Mouse (Mus musculus): ENCODE results near the gene Klf3. TPM values are rescaled to one million over a fixed set of nuclear protein-coding genes. Genes with fewer than 3 reads are reported as not detected.
"Not testable (repeated sequence)": the region's sequence is repeated elsewhere in the genome, so short reads cannot be mapped to it uniquely, and the experiment has no call there.

The Klf3 gene
- total and polyA plus RNA-seq, 2 experiments from 2014 or later: 22.9 to 37.1 TPM

GRCm38 (mm10) chr5:64867551-64867950, 64.4 kb downstream of the Klf3 start:
- no peak overlapping the region for H3K9ac ChIP-seq (replicated peaks; ENCODE audit: low read length)
- DNase-seq (ENCODE audit: low spot score): no peak
- WGBS: 94% methylated on average over 5 of the region's 5 CpGs
- no peaks in the 10 kb centered on the region for H3K9me3 ChIP-seq (ENCODE audit: low read length)
- H3K36me3 ChIP-seq (ENCODE audit: insufficient read depth, low read length): no peaks in the 10 kb centered on the region
- ATAC-seq: no peak
- no peak overlapping the region for H3K27ac ChIP-seq
- H3K4me1 ChIP-seq (ENCODE audit: insufficient read depth, low read length): no peaks in the 10 kb centered on the region; the same call in 1 of the 2 replicates
- no peak for TF ChIP-seq CTCF (IDR thresholded peaks at IDR 0.05; ENCODE audit: low read depth)
- no peak overlapping the region for H3K4me3 ChIP-seq (ENCODE audit: low read length)
- no peaks in the 10 kb centered on the region for H3K27me3 ChIP-seq (ENCODE audit: insufficient read depth, low read length)
- no peak overlapping the region for H3K4me2 ChIP-seq (ENCODE audit: low read depth, low read length)

GRCm38 (mm10) chr5:64876086-64876830, 73.1 kb downstream of the Klf3 start:
- no peak for ATAC-seq

GRCm38 (mm10) chr5:64877235-64878026, 74.2 kb downstream of the Klf3 start:
- 15% methylated on average over 15 of the region's 15 CpGs for WGBS
- peak; percentile 61; the same call in 1 of the 2 replicates for ATAC-seq
- Histone ChIP-seq H3K4me3 (ENCODE audit: low read length) (no peak overlapping the region), H3K4me2 (ENCODE audit: low read depth, low read length) (no peak overlapping the region), H3K9ac (replicated peaks; ENCODE audit: low read length) (no peak overlapping the region), H3K9me3 (ENCODE audit: low read length) (no peaks in the 10 kb centered on the region), H3K4me1 (ENCODE audit: insufficient read depth, low read length) (no peaks in the 10 kb centered on the region; the same call in 1 of the 2 replicates), H3K36me3 (ENCODE audit: insufficient read depth, low read length) (no peaks in the 10 kb centered on the region), H3K27me3 (ENCODE audit: insufficient read depth, low read length) (no peaks in the 10 kb centered on the region), H3K27ac (peak overlapping the region; percentile 65)
- peak; percentile 44 for DNase-seq (ENCODE audit: low spot score)
- TF ChIP-seq CTCF (IDR thresholded peaks at IDR 0.05; ENCODE audit: low read depth): peak; percentile 46

More at GRCm38 (mm10) chr5:64876086-64876830, 73.1 kb downstream of the Klf3 start:
- Histone ChIP-seq H3K27ac (peak overlapping the region; percentile 36; the same call in 1 of the 2 replicates), H3K4me2 (ENCODE audit: low read depth, low read length) (no peak overlapping the region), H3K27me3 (ENCODE audit: insufficient read depth, low read length) (no peaks in the 10 kb centered on the region), H3K9me3 (ENCODE audit: low read length) (no peaks in the 10 kb centered on the region), H3K4me3 (ENCODE audit: low read length) (no peak overlapping the region), H3K36me3 (ENCODE audit: insufficient read depth, low read length) (no peaks in the 10 kb centered on the region), H3K9ac (replicated peaks; ENCODE audit: low read length) (no peak overlapping the region), H3K4me1 (ENCODE audit: insufficient read depth, low read length) (no peaks in the 10 kb centered on the region; the same call in 1 of the 2 replicates)
- 59% methylated on average over 12 of the region's 12 CpGs for WGBS
- TF ChIP-seq CTCF (IDR thresholded peaks at IDR 0.05; ENCODE audit: low read depth): no peak
- peak; percentile 42 for DNase-seq (ENCODE audit: low spot score)

- Histone ChIP-seq H3K4me1 (ENCODE audit: insufficient read depth, low read length) (no peaks in the 10 kb centered on the region; the same call in 1 of the 2 replicates), H3K9ac (replicated peaks; ENCODE audit: low read length) (no peak overlapping the region), H3K36me3 (ENCODE audit: insufficient read depth, low read length) (no peaks in the 10 kb centered on the region), H3K9me3 (ENCODE audit: low read length) (no peaks in the 10 kb centered on the region), H3K4me2 (ENCODE audit: low read depth, low read length) (no peak overlapping the region), H3K27ac (peak overlapping the region; percentile 65; the same call in 1 of the 2 replicates), H3K27me3 (ENCODE audit: insufficient read depth, low read length) (no peaks in the 10 kb centered on the region), H3K4me3 (ENCODE audit: low read length) (no peak overlapping the region)
- WGBS: 20% methylated on average over 4 of the region's 4 CpGs
- ATAC-seq: peak; percentile 92
- peak; percentile 83 for DNase-seq (ENCODE audit: low spot score)
- no peak for TF ChIP-seq CTCF (IDR thresholded peaks at IDR 0.05; ENCODE audit: low read depth)
These were observed 74.8 kb downstream of the Klf3 start for GRCm38 (mm10) chr5:64878027-64878425.

GRCm38 (mm10) chr5:64878526-64878925, 75.3 kb downstream of the Klf3 start:
- DNase-seq (ENCODE audit: low spot score) (no peak), ATAC-seq (no peak)
- Histone ChIP-seq H3K27ac (no peak overlapping the region), H3K36me3 (ENCODE audit: insufficient read depth, low read length) (no peaks in the 10 kb centered on the region), H3K4me2 (ENCODE audit: low read depth, low read length) (no peak overlapping the region), H3K4me1 (ENCODE audit: insufficient read depth, low read length) (no peaks in the 10 kb centered on the region; the same call in 1 of the 2 replicates), H3K4me3 (ENCODE audit: low read length) (no peak overlapping the region), H3K27me3 (ENCODE audit: insufficient read depth, low read length) (no peaks in the 10 kb centered on the region), H3K9ac (replicated peaks; ENCODE audit: low read length) (no peak overlapping the region), H3K9me3 (ENCODE audit: low read length) (no peaks in the 10 kb centered on the region)
- TF ChIP-seq CTCF (IDR thresholded peaks at IDR 0.05; ENCODE audit: low read depth): no peak
- 64% methylated on average over 2 of the region's 2 CpGs for WGBS

- Histone ChIP-seq H3K9ac (replicated peaks; ENCODE audit: low read length) (no peak overlapping the region), H3K4me2 (ENCODE audit: low read depth, low read length) (no peak overlapping the region), H3K4me3 (ENCODE audit: low read length) (no peak overlapping the region), H3K36me3 (ENCODE audit: insufficient read depth, low read length) (no peaks in the 10 kb centered on the region), H3K27ac (no peak overlapping the region), H3K4me1 (ENCODE audit: insufficient read depth, low read length) (no peaks in the 10 kb centered on the region; the same call in 1 of the 2 replicates), H3K9me3 (ENCODE audit: low read length) (no peaks in the 10 kb centered on the region), H3K27me3 (ENCODE audit: insufficient read depth, low read length) (no peaks in the 10 kb centered on the region)
- DNase-seq (ENCODE audit: low spot score) (no peak), ATAC-seq (no peak)
- 65% methylated on average over 3 of the region's 3 CpGs for WGBS
- no peak for TF ChIP-seq CTCF (IDR thresholded peaks at IDR 0.05; ENCODE audit: low read depth)
These were observed 76.1 kb downstream of the Klf3 start for GRCm38 (mm10) chr5:64879241-64879640.

GRCm38 (mm10) chr5:64881559-64881958, 78.4 kb downstream of the Klf3 start:
- H3K4me2 ChIP-seq (ENCODE audit: low read depth, low read length); H3K27me3 ChIP-seq (ENCODE audit: insufficient read depth, low read length); H3K36me3 ChIP-seq (ENCODE audit: insufficient read depth, low read length); H3K9ac ChIP-seq (replicated peaks; ENCODE audit: low read length); H3K9me3 ChIP-seq (ENCODE audit: low read length); ATAC-seq; DNase-seq (ENCODE audit: low spot score); H3K27ac ChIP-seq; H3K4me3 ChIP-seq (ENCODE audit: low read length); H3K4me1 ChIP-seq (ENCODE audit: insufficient read depth, low read length): not testable (repeated sequence)
- WGBS: 97% methylated on average over 5 of the region's 10 CpGs

GRCm38 (mm10) chr5:64881976-64882375, 78.8 kb downstream of the Klf3 start:
- not testable (repeated sequence) for H3K4me3 ChIP-seq (ENCODE audit: low read length)
- WGBS: 85% methylated on average over 6 of the region's 11 CpGs

More at GRCm38 (mm10) chr5:64881976-64882375, 78.8 kb downstream of the Klf3 start:
- not testable (repeated sequence) for H3K27me3 ChIP-seq (ENCODE audit: insufficient read depth, low read length); H3K9ac ChIP-seq (replicated peaks; ENCODE audit: low read length); ATAC-seq; H3K4me2 ChIP-seq (ENCODE audit: low read depth, low read length); H3K4me1 ChIP-seq (ENCODE audit: insufficient read depth, low read length); H3K36me3 ChIP-seq (ENCODE audit: insufficient read depth, low read length); DNase-seq (ENCODE audit: low spot score); H3K9me3 ChIP-seq (ENCODE audit: low read length); H3K27ac ChIP-seq

Measured in hindbrain, postnatal 0 days (tissue).